Mouse (Mus musculus) C2C12 (cell line): ENCODE measurements around the gene Ccdc87.

Source experiments
- CEBPB ChIP-seq: IDR thresholded peaks from one replicate; pipeline ENCODE4 v1.6.1; 2011; ENCODE audit warnings: low read depth, mild to moderate bottlenecking, control low read depth, moderate library complexity
- CTCF ChIP-seq: IDR thresholded peaks from one replicate; pipeline ENCODE4 v1.5.1; 2011; ENCODE audit not compliant: control insufficient read depth, insufficient read depth, insufficient read length
- MAX ChIP-seq: IDR thresholded peaks from one replicate; pipeline ENCODE4 v1.6.1; 2011; ENCODE audit warnings: mild to moderate bottlenecking, control low read depth
- MYOD1 ChIP-seq: IDR thresholded peaks from one replicate; pipeline ENCODE4 v1.6.1; 2011; ENCODE audit warnings: low read depth; ENCODE audit not compliant: control insufficient read depth, insufficient read length

GRCm38 (mm10) chr19:4840848-4841247 is 1.7 kb downstream of the Ccdc87 start:
- TF ChIP-seq CTCF (no peak), MAX (no peak), MYOD1 (no peak), CEBPB (no peak)
